Mouse (Mus musculus): ENCODE measurements around the gene Hacd2.

- no peak for TF ChIP-seq CTCF (IDR thresholded peaks at IDR 0.05; ENCODE audit: extremely low read depth, insufficient read depth, low read length)
- TF ChIP-seq POLR2A (IDR thresholded peaks at IDR 0.05; ENCODE audit: extremely low read depth, insufficient read depth, low read length): no peak
Observed at GRCm38 (mm10) chr16:34993694-34994330, 28.4 kb upstream of the Hacd2 start.

Measured in cortical plate, adult 2 months (tissue).